Mouse (Mus musculus): Measurements from ENCODE around the gene Msx3.

GRCm38 (mm10) chr7:140032366-140032765 lies 16.5 kb downstream of the Msx3 start:
- no peak for TF ChIP-seq POLR2A (IDR thresholded peaks at IDR 0.05; ENCODE audit: insufficient read depth, low read length)
- no peak for TF ChIP-seq CTCF (IDR thresholded peaks at IDR 0.05; ENCODE audit: low read depth, low read length)
- TF ChIP-seq EP300 (IDR thresholded peaks at IDR 0.05; ENCODE audit: insufficient read depth, low read depth, low read length) = no peak

Data from ES-Bruce4 (cell line).